Mouse (Mus musculus) E14TG2a.4 (cell line): Measurements from ENCODE around the gene Aff3.

Experiments
- CTCF ChIP-seq: conservative IDR thresholded peaks from 2 replicates; pipeline ENCODE4 v1.5.1; 2014; ENCODE audit warnings: low read length
- NANOG ChIP-seq: IDR thresholded peaks from 2 replicates; pipeline ENCODE4 v1.6.1; 2014; ENCODE audit warnings: borderline replicate concordance, low read length, mixed read lengths
- POU5F1 ChIP-seq: IDR thresholded peaks from 2 replicates; pipeline ENCODE4 v1.6.1; 2014; ENCODE audit warnings: low read length, borderline replicate concordance

- TF ChIP-seq CTCF (no peak), POU5F1 (no peak), NANOG (no peak)
Observed at GRCm38 (mm10) chr1:38470817-38471216, 193.9 kb downstream of the Aff3 start.
